Mouse (Mus musculus) CH12.LX (cell line): ENCODE data around the gene Fam114a1. TPM values are rescaled to one million over a fixed set of nuclear protein-coding genes. Genes with fewer than 3 reads are reported as not detected.

ENCODE experiments used
- DNase-seq: peaks from one replicate; pipeline ENCODE4 v3.0.0-alpha.2; 2013; ENCODE audit errors: extremely low read depth
- H3K27ac ChIP-seq: 2 replicates; pipeline ENCODE4 v1.5.1; 2012; ENCODE audit warnings: low read depth, mild to moderate bottlenecking, control low read depth, moderate library complexity; ENCODE audit not compliant: insufficient read depth
- H3K27me3 ChIP-seq: replicated peaks from 2 replicates; pipeline ENCODE3; 2012; ENCODE audit warnings: inconsistent platforms
- H3K36me3 ChIP-seq, 2 experiments: replicated peaks in 1 of 2; 2 replicates each; pipeline versions ENCODE3 to v1.6.1; 2012; ENCODE audit warnings: inconsistent platforms in 1 of 2, low read length in 1 of 2, mild to moderate bottlenecking in 1 of 2, mixed read lengths in 1 of 2, moderate library complexity in 1 of 2; ENCODE audit not compliant: control insufficient read depth in 1 of 2, insufficient read depth in 1 of 2
- H3K4me1 ChIP-seq, 2 experiments: 2 replicates each; pipeline ENCODE4 v1.6.1; 2012; ENCODE audit warnings: inconsistent platforms in 1 of 2, moderate library complexity in 1 of 2; ENCODE audit not compliant: insufficient read depth in 2 of 2, control insufficient read depth in 1 of 2
- H3K4me2 ChIP-seq: 2 replicates; pipeline ENCODE4 v1.6.1; 2012; ENCODE audit warnings: low read depth, mild to moderate bottlenecking, control low read depth; ENCODE audit not compliant: poor library complexity, insufficient read depth, severe bottlenecking
- H3K4me3 ChIP-seq, 3 experiments: fragments of 150-350 bp in 1 of 3; sonication (generic) in 1 of 3; replicated peaks in 1 of 3; 2 replicates each; pipeline versions ENCODE3 to v1.5.1; 2011 to 2012; ENCODE audit warnings: low read depth in 2 of 3, low read length in 2 of 3, mild to moderate bottlenecking in 2 of 3, moderate library complexity in 2 of 3, control low read depth in 1 of 3, improper control_type of control experiment in 1 of 3, inconsistent platforms in 1 of 3, mixed read lengths in 1 of 3; ENCODE audit not compliant: poor library complexity in 1 of 3
- H3K79me2 ChIP-seq: replicated peaks from 2 replicates; pipeline ENCODE4 v1.6.1; 2012; ENCODE audit warnings: mild to moderate bottlenecking, moderate library complexity; ENCODE audit not compliant: control insufficient read depth, poor library complexity, insufficient read depth, severe bottlenecking; ENCODE audit errors: extremely low read depth
- H3K9ac ChIP-seq: 2 replicates; pipeline ENCODE4 v1.6.1; 2012; ENCODE audit warnings: low read depth, mild to moderate bottlenecking, control low read depth, moderate library complexity; ENCODE audit not compliant: insufficient read depth
- H3K9me3 ChIP-seq: replicated peaks from 2 replicates; pipeline ENCODE3; 2012; ENCODE audit warnings: low read length, inconsistent platforms, mixed read lengths
- BHLHE40 ChIP-seq: IDR thresholded peaks from 2 replicates; pipeline ENCODE4 v1.6.1; 2011; ENCODE audit warnings: mild to moderate bottlenecking, low read depth, low read length, improper control_type of control experiment
- CHD2 ChIP-seq: IDR thresholded peaks from 2 replicates; pipeline ENCODE4 v1.6.1; 2011; ENCODE audit warnings: low read length, improper control_type of control experiment
- CTCF ChIP-seq, 2 experiments: IDR thresholded peaks in 1 of 2; conservative IDR thresholded peaks in 1 of 2; 2 replicates each; pipeline ENCODE4 v1.5.1; 2011 to 2012; ENCODE audit warnings: low read depth in 2 of 2, low read length in 2 of 2, improper control_type of control experiment in 1 of 2, inconsistent platforms in 1 of 2, mild to moderate bottlenecking in 1 of 2, moderate library complexity in 1 of 2
- EP300 ChIP-seq: IDR thresholded peaks from 2 replicates; pipeline ENCODE4 v1.6.1; 2011; ENCODE audit warnings: low read length, improper control_type of control experiment
- ETS1 ChIP-seq: conservative IDR thresholded peaks from 2 replicates; pipeline ENCODE4 v1.6.1; 2012; ENCODE audit warnings: low read depth, mild to moderate bottlenecking, inconsistent platforms, low read length, improper control_type of control experiment, moderate library complexity
- GABPA ChIP-seq: IDR thresholded peaks from 2 replicates; pipeline ENCODE4 v1.6.1; 2012; ENCODE audit warnings: low read depth, low read length, improper control_type of control experiment, inconsistent platforms; ENCODE audit not compliant: insufficient replicate concordance
- HCFC1 ChIP-seq: IDR thresholded peaks from 2 replicates; pipeline ENCODE4 v1.6.1; 2012; ENCODE audit warnings: low read depth, mild to moderate bottlenecking, inconsistent platforms, low read length, improper control_type of control experiment
- JUND ChIP-seq: conservative IDR thresholded peaks from 2 replicates; pipeline ENCODE4 v1.6.1; 2011; ENCODE audit warnings: low read depth, low read length, improper control_type of control experiment
- KAT2A ChIP-seq: IDR thresholded peaks from 2 replicates; pipeline ENCODE4 v1.6.1; 2012; ENCODE audit warnings: low read length, improper control_type of control experiment, inconsistent platforms; ENCODE audit not compliant: insufficient replicate concordance
- MAFK ChIP-seq: IDR thresholded peaks from 2 replicates; pipeline ENCODE4 v1.6.1; 2011; ENCODE audit warnings: low read length, improper control_type of control experiment; ENCODE audit not compliant: insufficient replicate concordance
- MAZ ChIP-seq: IDR thresholded peaks from 2 replicates; pipeline ENCODE4 v1.6.1; 2012; ENCODE audit warnings: low read depth, mild to moderate bottlenecking, inconsistent platforms, low read length, improper control_type of control experiment, moderate library complexity
- MXI1 ChIP-seq: IDR thresholded peaks from 2 replicates; pipeline ENCODE4 v1.6.1; 2011; ENCODE audit warnings: mild to moderate bottlenecking, low read depth, low read length, improper control_type of control experiment
- MYC ChIP-seq: IDR thresholded peaks from 2 replicates; pipeline ENCODE4 v1.6.1; 2011; ENCODE audit warnings: low read depth, mild to moderate bottlenecking, improper control_type of control experiment, low read length
- NELFE ChIP-seq: IDR thresholded peaks from 2 replicates; pipeline ENCODE4 v1.6.1; 2011; ENCODE audit warnings: low read depth, low read length, improper control_type of control experiment
- NRF1 ChIP-seq: IDR thresholded peaks from 2 replicates; pipeline ENCODE4 v1.6.1; 2014; ENCODE audit warnings: low read depth, mild to moderate bottlenecking, inconsistent platforms, low read length, improper control_type of control experiment, moderate library complexity
- PAX5 ChIP-seq: IDR thresholded peaks from 2 replicates; pipeline ENCODE4 v1.6.1; 2012; ENCODE audit warnings: low read length, inconsistent platforms, mixed read lengths
- POLR2A ChIP-seq: IDR thresholded peaks from 2 replicates; pipeline ENCODE4 v1.6.1; 2011; ENCODE audit warnings: low read depth, mild to moderate bottlenecking, improper control_type of control experiment, low read length
- POLR2AphosphoS2 ChIP-seq: IDR thresholded peaks from 2 replicates; pipeline ENCODE4 v1.6.1; 2011; ENCODE audit warnings: low read depth, low read length, improper control_type of control experiment
- RCOR1 ChIP-seq: conservative IDR thresholded peaks from 2 replicates; pipeline ENCODE4 v1.6.1; 2012; ENCODE audit warnings: low read depth, mild to moderate bottlenecking, inconsistent platforms, low read length, improper control_type of control experiment
- SMC3 ChIP-seq: IDR thresholded peaks from 2 replicates; pipeline ENCODE4 v1.6.1; 2011; ENCODE audit warnings: low read depth, low read length, improper control_type of control experiment
- TBP ChIP-seq: conservative IDR thresholded peaks from 2 replicates; pipeline ENCODE4 v1.6.1; 2011; ENCODE audit warnings: low read depth, low read length, improper control_type of control experiment
- TCF12 ChIP-seq: IDR thresholded peaks from 2 replicates; pipeline ENCODE4 v1.6.1; 2014; ENCODE audit warnings: low read depth, mild to moderate bottlenecking, inconsistent platforms, low read length, improper control_type of control experiment
- USF1 ChIP-seq: IDR thresholded peaks from 2 replicates; pipeline ENCODE4 v1.6.1; 2014; ENCODE audit warnings: low read depth, mild to moderate bottlenecking, inconsistent platforms, low read length, improper control_type of control experiment
- ZC3H11A ChIP-seq: IDR thresholded peaks from 2 replicates; pipeline ENCODE4 v1.6.1; 2012; ENCODE audit warnings: low read depth, mild to moderate bottlenecking, inconsistent platforms, low read length, improper control_type of control experiment
- ZKSCAN1 ChIP-seq: IDR thresholded peaks from 2 replicates; pipeline ENCODE4 v1.6.1; 2012; ENCODE audit warnings: low read depth, inconsistent platforms, low read length, improper control_type of control experiment, borderline replicate concordance
- dilution Hi-C: fragments of 300-500 bp; cut with MboI; formaldehyde crosslinking; loops from 2 replicates; pipeline ENCODE4 v1.14.3; 2020; ENCODE audit warnings: low sequenced_read_pairs; ENCODE audit not compliant: extremely low pct_unique_long_range_greater_than_20kb, extremely low pct_ligation_motif_present
- in situ Hi-C: fragments of 300-500 bp; cut with MboI; formaldehyde crosslinking; loops from 3 replicates; pipeline ENCODE4 v1.14.3; 2019; ENCODE audit warnings: low sequenced_read_pairs, low pct_ligation_motif_present, low pct_unique_long_range_greater_than_20kb, mixed read lengths
- polyA plus RNA-seq: library from polyadenylated mRNA; unstranded; fragments of >175 nt; gene quantifications from 2 replicates; pipeline ENCODE4 v1.2.1, GENCODE M21; 2012; ENCODE audit warnings: low read depth; ENCODE audit not compliant: insufficient read length
- total RNA-seq, 2 experiments: library from RNA; depleted of rRNA; stranded (reverse); fragments of 300-350 nt in 1 of 2; fragments of >200 nt in 1 of 2; gene quantifications; 2 replicates each; pipeline ENCODE4 v1.2.3; 2012 to 2014

Gene Fam114a1
- total and polyA plus RNA-seq, 3 experiments: 0.12 to 0.47 (median 0.27) TPM

- TF ChIP-seq MAFK (peak; percentile 98), POLR2A (no peak), NELFE (no peak), ZKSCAN1 (no peak), NRF1 (no peak), JUND (peak; percentile 95), USF1 (no peak), TBP (no peak), CTCF (conservative IDR thresholded peaks at IDR 0.05 in 1 of 2, IDR thresholded peaks at IDR 0.05 in 1 of 2; ENCODE audit: low read depth in 2 of 2, low read length in 2 of 2) (no peak), MXI1 (no peak), ZC3H11A (no peak)
- TF ChIP-seq, all 38 proteins: peak for 9
Observed at GRCm38 (mm10) chr5:65078081-65078480, 108.2 kb downstream of the Fam114a1 start (continued).

- dilution Hi-C loops: no loop called here
- H3K27ac ChIP-seq: no peak overlapping the region
- H3K4me3 ChIP-seq: no peak overlapping the region
- H3K27me3 ChIP-seq: no peaks in the 10 kb centered on the region
- H3K4me1 ChIP-seq: peaks cover 3 to 46% of the 10 kb centered on the region in 2 experiments
- TF ChIP-seq NELFE (no peak), POLR2A (no peak), JUND (no peak), ETS1 (no peak)
- in situ Hi-C loops: no loop called here
- no peak for DNase-seq
- no peaks in the 10 kb centered on the region for H3K9me3 ChIP-seq
- peaks cover 13 to 60% of the 10 kb centered on the region in 2 experiments for H3K36me3 ChIP-seq
- H3K79me2 ChIP-seq: 0 out of 2 replicates have a peak, but pooled peaks cover 2% of the 10 kb centered on the region
- no peak overlapping the region for H3K4me2 ChIP-seq
- H3K9ac ChIP-seq: no peak overlapping the region
Observed at GRCm38 (mm10) chr5:65079881-65080280, 110.0 kb downstream of the Fam114a1 start.

GRCm38 (mm10) chr5:65081836-65082235, 112.0 kb downstream of the Fam114a1 start:
- H3K9ac ChIP-seq: no peak overlapping the region
- H3K4me3 ChIP-seq: no peak overlapping the region
- no peak for TF ChIP-seq KAT2A
- no peak for TF ChIP-seq SMC3
- TF ChIP-seq RCOR1: no peak
- no peak for TF ChIP-seq TCF12
- no peak for TF ChIP-seq GABPA
- TF ChIP-seq MYC: no peak
- no peak for TF ChIP-seq POLR2A
- no peak for TF ChIP-seq BHLHE40
- no peak for TF ChIP-seq EP300
- no peak for TF ChIP-seq MAZ
- no peak for TF ChIP-seq POLR2AphosphoS2
- no peak for TF ChIP-seq HCFC1
- no peak for TF ChIP-seq ETS1
- TF ChIP-seq PAX5: no peak
- no peak for TF ChIP-seq NELFE
- no peak for TF ChIP-seq CHD2
- H3K9me3 ChIP-seq: no peaks in the 10 kb centered on the region
- dilution Hi-C loops (no loop called here), in situ Hi-C loops (no loop called here)
- H3K4me2 ChIP-seq: no peak overlapping the region
- peaks cover 9 to 44% of the 10 kb centered on the region in 2 experiments for H3K36me3 ChIP-seq
- no peak for DNase-seq
- no peak overlapping the region for H3K27ac ChIP-seq
- no peaks in the 10 kb centered on the region for H3K27me3 ChIP-seq
- H3K79me2 ChIP-seq: peaks cover 2% of the 10 kb centered on the region; the same call in 1 of the 2 replicates
- peaks cover 10 to 54% of the 10 kb centered on the region in 2 experiments for H3K4me1 ChIP-seq
